Mouse (Mus musculus) small intestine, adult 2 months (tissue): ENCODE measurements around the gene Mcu.

Source experiments
- CTCF ChIP-seq: fragments of 200-500 bp; IDR thresholded peaks from 2 replicates; pipeline ENCODE4 v1.5.1; 2012; ENCODE audit warnings: low read depth, mild to moderate bottlenecking, control low read depth, inconsistent platforms, low read length, moderate library complexity, mixed read lengths; ENCODE audit not compliant: insufficient replicate concordance, insufficient read length; ENCODE audit errors: extremely low read depth
- POLR2A ChIP-seq: fragments of 200-500 bp; IDR thresholded peaks from 2 replicates; pipeline ENCODE4 v1.6.1; 2012; ENCODE audit warnings: low read depth, mild to moderate bottlenecking, control low read depth, inconsistent platforms, low read length, moderate library complexity

- TF ChIP-seq CTCF (no peak), POLR2A (no peak)
These were observed 114.7 kb downstream of the Mcu start for GRCm38 (mm10) chr10:59501761-59502160.
